Mouse (Mus musculus) naive thymus-derived CD4-positive, alpha-beta T cell, adult 2 months (primary cell): ENCODE data around the gene Gm20696.

Experiments
- DNase-seq: peaks from one replicate; pipeline ENCODE4 v3.0.0-alpha.2; 2011; ENCODE audit warnings: low read depth

Gm20696 gene

GRCm38 (mm10) chr6:99573343-99573742 is 93.3 kb downstream of the Gm20696 start:
- no peak for DNase-seq

DNA sequence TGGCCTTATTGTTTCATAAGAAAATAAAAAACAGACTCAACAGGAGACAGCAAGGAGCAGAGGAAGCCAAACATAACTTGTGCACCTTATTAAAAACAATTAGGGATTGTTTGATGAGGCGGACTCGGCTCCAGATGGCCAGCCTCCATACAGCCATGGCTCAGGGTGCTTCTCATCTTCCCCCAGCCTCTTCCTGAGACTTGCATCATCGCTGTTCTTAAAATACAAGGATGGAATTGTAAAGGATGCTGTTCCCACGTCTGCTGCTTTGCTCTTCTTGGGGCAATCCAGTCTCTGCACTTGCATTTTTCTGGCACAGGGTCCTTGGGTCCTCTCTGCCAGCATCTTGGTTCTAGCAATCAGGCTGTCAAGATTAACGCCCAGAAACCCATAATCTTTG is 94.5 kb downstream of the Gm20696 start:
- DNase-seq, result no peak

DNA sequence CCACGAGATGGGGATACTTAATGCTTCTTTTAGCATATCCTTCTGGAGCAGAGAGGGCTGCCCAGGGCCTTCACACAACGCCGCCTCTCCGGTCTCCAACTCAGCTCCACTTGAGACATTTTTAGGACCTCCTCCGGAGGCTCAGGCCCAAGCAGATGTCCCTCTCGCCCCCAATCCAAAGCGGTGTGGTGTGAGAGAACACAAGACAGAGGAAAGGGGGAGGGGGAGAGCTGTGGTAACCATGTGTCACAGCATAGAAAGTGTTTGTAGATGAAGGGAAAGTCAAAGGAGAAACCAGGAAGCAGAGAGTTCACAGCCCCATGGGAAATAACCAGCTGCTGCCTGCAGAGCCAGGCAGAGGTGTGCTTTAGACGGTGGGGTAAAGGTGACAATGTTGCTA is 99.7 kb downstream of the Gm20696 start:
- DNase-seq, result no peak

DNA sequence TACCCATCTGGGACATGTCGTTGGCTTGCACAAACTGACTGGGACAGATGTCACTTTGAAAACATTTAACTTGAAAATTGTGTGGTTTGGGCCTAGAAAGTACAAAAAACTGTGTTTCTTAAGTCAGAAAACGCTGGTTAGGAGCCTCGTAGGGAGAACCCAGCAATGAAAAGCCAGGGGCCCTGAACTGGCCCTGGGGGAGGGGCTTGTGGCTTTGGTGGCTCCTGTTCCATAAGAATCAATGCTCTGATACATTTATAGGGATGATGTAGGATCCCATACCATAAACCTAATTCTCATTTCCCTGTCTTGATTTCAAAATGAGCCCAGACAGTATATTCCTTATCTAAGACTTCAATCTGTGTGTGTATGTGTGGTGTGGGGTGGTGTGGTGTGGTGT is 101.8 kb downstream of the Gm20696 start:
- no peak for DNase-seq

DNA sequence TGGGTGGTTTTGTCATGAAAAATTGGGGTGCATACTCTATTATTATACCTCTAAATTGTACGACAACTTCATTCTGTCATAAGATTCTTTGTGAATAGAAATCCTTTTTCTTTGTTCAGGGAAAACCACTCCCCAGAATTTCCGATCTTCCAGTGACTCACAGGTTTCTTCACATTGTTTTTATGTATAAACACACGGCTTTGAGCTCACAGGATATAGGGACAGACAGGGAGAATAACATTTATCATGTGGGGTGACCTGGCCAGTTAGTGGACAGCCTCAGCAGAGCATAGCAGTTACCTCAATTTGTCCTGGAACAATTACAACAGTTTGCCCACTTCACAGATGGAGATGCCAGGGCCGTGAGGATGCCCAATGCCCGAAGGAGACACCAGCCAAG is 109.6 kb downstream of the Gm20696 start:
- no peak for DNase-seq

- DNase-seq, result no peak
These were observed 113.8 kb downstream of the Gm20696 start for GRCm38 (mm10) chr6:99552816-99553215.

GRCm38 (mm10) chr6:99546416-99546815 is 120.2 kb downstream of the Gm20696 start:
- no peak for DNase-seq

DNA sequence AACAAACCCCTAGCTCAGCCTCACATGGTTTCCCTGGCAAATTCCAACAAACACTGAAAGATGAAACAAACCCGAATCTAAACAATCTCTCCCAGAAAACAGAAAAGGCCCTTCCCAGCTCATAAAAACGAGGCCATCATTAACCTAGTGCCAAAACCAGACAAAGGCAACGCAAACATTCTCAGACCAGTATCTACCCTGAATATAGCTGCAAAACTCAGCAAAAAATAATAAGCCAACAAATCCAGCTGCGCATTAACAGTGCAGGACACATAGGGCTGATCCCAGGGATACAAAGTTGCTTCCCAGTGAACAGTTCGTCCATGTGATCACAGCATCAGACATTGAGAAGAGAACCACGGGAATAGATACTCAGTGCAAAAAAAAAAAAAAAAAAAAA is 121.2 kb downstream of the Gm20696 start:
- no peak for DNase-seq

DNA sequence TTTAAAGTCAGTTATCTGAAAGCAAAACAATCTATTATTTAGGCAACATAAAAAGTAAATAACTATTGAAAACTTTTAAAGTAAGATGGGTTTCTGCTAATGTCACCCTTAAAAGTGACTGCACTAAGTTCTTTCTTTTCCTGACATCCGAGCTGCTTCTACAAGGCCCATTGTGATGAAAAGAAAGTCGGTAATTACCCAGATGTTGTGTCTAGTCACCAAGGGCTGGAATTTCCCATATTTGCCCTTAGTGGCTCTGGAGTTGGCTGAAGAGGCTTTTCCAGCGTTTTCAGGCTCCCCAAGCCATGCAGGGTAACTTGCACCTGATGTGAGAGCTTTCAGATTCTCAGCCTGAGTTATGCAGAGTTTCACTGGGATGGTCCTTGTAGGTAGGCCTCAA is 125.5 kb downstream of the Gm20696 start:
- DNase-seq, result no peak

DNA sequence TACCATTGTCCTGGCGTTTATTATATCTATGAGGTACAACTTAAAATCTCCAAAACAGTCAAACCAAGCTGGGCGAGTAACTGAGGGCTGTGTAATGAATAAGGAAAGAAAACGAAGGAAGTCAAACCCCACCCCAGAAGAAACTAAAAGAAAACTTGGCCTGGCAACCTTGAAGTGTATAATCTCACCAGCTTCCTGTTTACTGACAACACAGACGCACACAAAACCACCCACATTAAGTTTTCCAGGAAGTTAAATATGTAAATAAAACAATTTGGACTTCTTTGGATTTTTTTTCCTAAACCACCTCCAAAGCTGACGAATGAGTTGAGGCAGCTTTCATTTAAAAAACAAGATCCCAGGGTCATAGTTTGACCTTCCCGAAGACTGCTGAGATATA is 125.9 kb downstream of the Gm20696 start:
- DNase-seq, result no peak

- DNase-seq, result no peak
These were observed 126.5 kb downstream of the Gm20696 start for GRCm38 (mm10) chr6:99540146-99540545.

DNA sequence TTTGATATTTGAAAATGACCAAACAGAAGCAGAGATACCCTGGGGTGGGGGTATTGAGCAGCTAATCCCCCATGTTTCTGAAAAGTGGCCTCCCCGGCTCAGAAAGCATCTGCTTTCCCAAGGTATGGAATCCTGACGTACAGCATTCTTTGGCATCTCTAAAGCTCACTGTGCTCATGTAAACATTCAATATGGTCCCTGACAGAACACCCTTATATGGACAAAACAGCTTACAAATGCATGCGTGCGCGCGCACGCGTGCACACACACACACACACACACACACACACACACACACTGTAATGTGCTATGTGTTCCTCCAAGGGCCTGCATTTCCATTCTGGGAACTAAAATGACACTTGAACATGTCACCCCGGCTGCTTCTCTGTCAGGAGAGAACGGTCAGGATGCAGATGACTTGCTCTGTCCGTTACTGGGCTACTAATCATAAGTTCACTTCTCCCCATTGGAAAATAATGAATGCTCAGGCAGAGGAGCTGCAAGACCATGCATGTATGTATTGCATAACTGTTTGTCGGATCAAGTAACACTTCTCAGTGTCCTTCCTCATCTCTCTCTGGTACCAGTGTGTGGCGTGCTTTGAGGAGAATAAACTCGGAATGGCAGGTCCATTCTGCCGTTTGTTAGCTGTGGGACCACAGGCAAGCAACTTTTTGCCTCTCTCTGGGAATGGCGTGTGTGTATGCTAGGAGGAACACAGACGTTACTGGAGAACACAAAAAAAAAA is 128.2 kb downstream of the Gm20696 start:
- DNase-seq, result no peak

DNA sequence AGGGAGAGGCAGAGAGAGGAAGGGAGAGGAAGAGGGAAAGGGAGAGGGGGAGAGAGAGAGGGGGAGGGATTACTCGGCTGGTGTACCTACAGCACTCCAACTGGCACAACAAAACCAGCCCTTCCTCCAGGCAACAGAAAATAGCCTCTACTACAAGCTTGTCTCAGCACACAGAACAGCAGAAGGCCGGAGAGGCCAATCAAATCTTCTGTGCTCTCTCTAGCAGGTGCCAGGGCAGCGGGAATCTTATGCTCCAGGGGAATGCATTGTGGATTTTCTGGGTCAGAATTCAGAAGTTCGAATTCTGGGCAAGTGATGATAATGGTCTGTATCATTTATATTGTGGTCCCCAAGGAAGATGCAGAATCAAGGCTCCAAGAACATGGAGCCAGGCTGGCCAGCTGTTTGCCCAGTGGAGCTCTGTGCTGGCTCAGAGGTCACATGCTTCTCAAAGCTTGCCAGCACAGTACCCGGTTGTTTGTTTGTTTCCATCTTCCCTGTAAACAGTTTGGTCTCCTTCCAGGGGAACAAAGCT is 132.3 kb downstream of the Gm20696 start:
- no peak for DNase-seq

GRCm38 (mm10) chr6:99532458-99532857 is 134.1 kb downstream of the Gm20696 start:
- no peak for DNase-seq

DNA sequence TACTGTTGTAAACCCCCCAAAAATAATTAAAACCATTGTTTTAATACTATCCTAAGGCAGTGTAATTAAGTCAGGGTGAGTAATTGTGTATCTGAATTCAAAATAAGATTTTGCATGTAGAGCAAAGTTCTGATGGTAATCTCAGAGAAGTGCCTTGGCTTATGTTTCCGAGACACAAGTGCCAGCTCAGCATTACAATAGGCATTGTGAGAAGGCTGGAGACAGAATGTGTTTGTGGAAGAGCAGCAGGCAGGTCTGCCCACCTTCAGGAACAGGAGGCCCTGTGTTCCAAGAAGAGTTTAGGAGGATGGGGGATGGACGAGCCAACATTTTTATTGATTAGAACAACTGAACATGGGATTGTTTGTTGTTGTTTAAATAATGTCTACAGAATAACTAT is 137.6 kb downstream of the Gm20696 start:
- no peak for DNase-seq

DNA sequence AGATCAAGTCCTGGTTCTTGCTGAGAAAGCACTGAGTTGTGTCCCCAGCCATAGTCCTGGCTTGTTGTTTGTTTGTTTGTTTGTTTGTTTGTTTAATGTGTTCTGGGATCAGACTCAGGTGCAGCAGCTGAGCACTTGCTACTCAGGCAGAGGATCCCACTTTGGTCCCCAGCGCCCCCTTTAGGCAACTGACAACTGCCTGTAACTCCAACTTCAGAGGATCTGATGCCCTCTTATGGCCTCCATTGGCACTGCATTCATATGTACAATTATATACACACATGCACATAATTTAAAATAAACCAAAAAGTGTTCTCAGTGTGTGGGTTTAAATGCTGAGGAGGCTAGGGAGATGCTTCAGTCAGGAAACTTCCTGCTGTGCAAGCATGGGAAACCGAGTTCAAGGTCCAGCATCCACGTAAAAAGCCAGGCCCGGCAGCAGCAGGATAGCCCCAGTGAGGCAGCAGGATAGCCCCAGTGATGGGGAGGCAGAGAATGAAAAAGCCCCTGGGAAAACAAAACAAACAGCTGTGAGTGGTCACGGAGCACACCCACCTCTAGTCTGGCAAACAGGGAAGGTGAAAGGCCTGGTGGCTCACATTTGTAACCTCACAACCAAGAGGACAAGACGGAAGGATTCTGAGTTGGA is 139.0 kb downstream of the Gm20696 start:
- DNase-seq, result peak; percentile 26

DNA sequence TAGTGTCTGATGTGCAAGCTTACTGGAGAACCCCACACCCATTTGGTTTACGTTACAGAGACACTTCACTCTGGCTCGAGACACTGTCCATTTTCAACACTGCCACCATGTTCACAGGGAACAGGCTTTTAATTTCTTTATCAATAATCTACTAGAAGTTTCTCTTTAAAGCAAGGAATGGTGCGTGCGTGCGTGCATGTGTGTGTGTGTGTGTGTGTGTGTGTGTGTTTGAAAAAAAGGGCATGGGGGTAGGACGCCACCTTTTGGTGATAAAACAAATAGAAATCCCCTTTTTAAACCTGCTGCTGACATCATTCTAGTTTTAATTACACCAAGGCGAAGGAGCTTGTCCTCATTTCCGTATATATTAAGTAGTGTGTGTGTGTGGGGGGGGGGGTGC is 141.2 kb downstream of the Gm20696 start:
- peak; percentile 72 for DNase-seq

DNA sequence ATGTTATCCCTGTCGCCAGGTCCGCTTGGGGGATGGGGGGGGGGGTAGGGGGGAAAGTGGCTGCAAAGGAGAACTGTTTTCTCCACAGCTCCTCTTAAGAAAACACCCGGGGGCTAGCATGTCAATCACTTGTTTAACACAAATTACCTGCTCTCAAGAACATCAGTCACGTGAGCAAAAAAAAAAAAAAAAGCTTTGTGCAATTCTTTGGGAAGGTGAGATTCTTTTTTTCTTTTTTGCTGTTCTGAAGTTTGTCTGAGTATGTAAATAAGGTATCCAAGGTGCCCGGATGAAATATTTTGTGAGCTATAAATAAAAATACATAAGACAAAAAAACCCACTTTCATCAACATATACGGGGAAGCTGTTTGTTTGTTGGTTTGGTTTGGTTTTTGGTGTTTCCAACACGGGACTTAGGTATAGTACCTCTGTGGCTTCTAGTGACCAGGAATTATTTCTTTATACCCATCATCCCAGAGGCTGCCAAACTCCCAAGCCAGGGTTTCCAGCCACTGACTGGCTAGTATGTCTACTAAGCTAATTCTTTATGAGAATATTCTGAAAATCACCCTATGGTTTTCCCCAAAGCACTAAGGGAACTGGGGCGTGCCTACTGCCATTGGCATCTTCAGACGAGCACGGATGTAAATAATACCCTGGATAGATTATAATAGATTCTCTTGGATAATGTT is 142.8 kb downstream of the Gm20696 start:
- peak; percentile 32 for DNase-seq

DNA sequence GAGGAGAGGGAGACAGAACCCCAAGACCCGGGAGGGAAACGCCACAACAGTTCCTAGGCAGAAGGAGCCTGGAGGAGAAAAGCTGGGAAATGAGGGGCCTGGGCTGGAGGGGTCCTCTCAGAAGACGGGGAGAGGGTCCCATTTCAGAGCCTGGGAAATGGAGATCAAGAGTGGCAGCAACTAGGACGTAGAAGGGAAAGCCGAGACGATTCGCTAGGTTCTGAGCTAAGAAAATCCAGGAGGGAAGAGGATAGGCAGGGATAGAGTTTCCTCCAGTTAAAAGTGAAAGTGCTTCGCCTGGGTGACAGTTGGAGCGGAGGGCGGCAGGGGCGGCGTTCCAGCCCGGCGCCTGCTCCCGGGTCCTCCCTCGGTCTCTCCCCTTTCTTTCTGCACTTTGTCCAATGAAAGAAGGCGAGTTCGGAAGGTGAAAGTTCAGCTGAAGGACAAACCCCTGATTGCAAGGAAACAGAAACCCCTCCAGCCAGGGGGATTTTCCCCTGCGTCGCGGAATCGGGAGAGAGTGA is 143.4 kb downstream of the Gm20696 start:
- peak; percentile 63 for DNase-seq

GRCm38 (mm10) chr6:99522359-99523108 is 144.1 kb downstream of the Gm20696 start, which contains the start of gene Foxp1:
TSS of gene Foxp1 (minus strand) at chr6:99522721.
- peak; percentile 90 for DNase-seq

GRCm38 (mm10) chr6:99521641-99522358 is 144.8 kb downstream of the Gm20696 start:
- peak; percentile 59 for DNase-seq
